Mouse (Mus musculus) thymus, adult 2 months (tissue): ENCODE measurements around the gene H2al3. TPM values are rescaled to one million over a fixed set of nuclear protein-coding genes. Genes with fewer than 3 reads are reported as not detected.

Source experiments
- DNase-seq: peaks from one replicate; pipeline ENCODE4 v3.0.0; 2021
- H3K27ac ChIP-seq: fragments of 200-500 bp; 2 replicates; pipeline ENCODE4 v1.5.1; 2012; ENCODE audit warnings: low read length, control low read depth; ENCODE audit not compliant: control insufficient read depth, insufficient read depth
- H3K27me3 ChIP-seq: fragments of 200-500 bp; 2 replicates; pipeline ENCODE4 v1.6.1; 2012; ENCODE audit warnings: mild to moderate bottlenecking, low read length, moderate library complexity, mixed read lengths; ENCODE audit not compliant: control insufficient read depth, insufficient read depth
- H3K36me3 ChIP-seq: fragments of 200-500 bp; 2 replicates; pipeline ENCODE4 v1.6.1; 2012; ENCODE audit warnings: mild to moderate bottlenecking, low read length, moderate library complexity; ENCODE audit not compliant: control insufficient read depth, insufficient read depth
- H3K4me1 ChIP-seq: fragments of 200-500 bp; replicated peaks from 2 replicates; pipeline ENCODE4 v1.6.1; 2012; ENCODE audit warnings: low read length; ENCODE audit not compliant: control insufficient read depth, insufficient read depth
- H3K4me3 ChIP-seq: fragments of 200-500 bp; 2 replicates; pipeline ENCODE4 v1.5.1; 2012; ENCODE audit warnings: mild to moderate bottlenecking, low read length, control low read depth, moderate library complexity; ENCODE audit not compliant: control insufficient read depth, insufficient read depth
- CTCF ChIP-seq: fragments of 200-500 bp; IDR thresholded peaks from 2 replicates; pipeline ENCODE4 v1.5.1; 2012; ENCODE audit warnings: mild to moderate bottlenecking, control low read depth, low read length, moderate library complexity, borderline replicate concordance; ENCODE audit not compliant: control insufficient read depth, poor library complexity, insufficient read depth; ENCODE audit errors: extremely low read depth
- POLR2A ChIP-seq: fragments of 200-500 bp; IDR thresholded peaks from 2 replicates; pipeline ENCODE4 v1.6.1; 2012; ENCODE audit warnings: mild to moderate bottlenecking, low read length, control low read depth, moderate library complexity; ENCODE audit not compliant: control insufficient read depth, poor library complexity, insufficient read depth; ENCODE audit errors: extremely low read depth
- WGBS: fragments of 180-500 bp; shearing (Covaris S2); methylation state at CpG from one replicate; pipeline ENCODE4 v1.1.7; 2018; 5-methylcytosine and 5-hydroxymethylcytosine counted together
- polyA plus RNA-seq: library from polyadenylated mRNA; depleted of rRNA; stranded (reverse); fragments of >200 nt; gene quantifications from 2 replicates; pipeline ENCODE4 v1.2.3, GENCODE M21; 2012; rRNA removed

The H2al3 gene
- polyA plus RNA-seq, result not detected in 2 replicates

- H3K27ac ChIP-seq, result no peak within 1 kb of the TSS
- no peaks in the 10 kb centered on the region for H3K27me3 ChIP-seq
These were observed at the start of gene H2al3 for GRCm38 (mm10) chrX:9849403-9849802. Gene H2al3, plus strand, starts transcription at chrX:9849703.

GRCm38 (mm10) chrX:9810101-9810500 is 39.4 kb upstream of the H2al3 start:
- no peak overlapping the region for H3K4me3 ChIP-seq
- H3K36me3 ChIP-seq, result no peaks in the 10 kb centered on the region
- TF ChIP-seq POLR2A, result no peak
- no peak for TF ChIP-seq CTCF
- H3K27ac ChIP-seq, result no peak overlapping the region
- H3K4me1 ChIP-seq, result no peaks in the 10 kb centered on the region
- WGBS, result 82% methylated on average over 1 of the region's 1 CpGs
- no peak for DNase-seq
- no peaks in the 10 kb centered on the region for H3K27me3 ChIP-seq

More at GRCm38 (mm10) chrX:9849403-9849802, at the start of gene H2al3:
- no peaks in the 10 kb centered on the region for H3K36me3 ChIP-seq
- DNase-seq, result no peak
- 88% methylated on average over 1 of the region's 1 CpGs for WGBS
- TF ChIP-seq POLR2A (no peak), CTCF (no peak)
- H3K4me3 ChIP-seq, result no peak within 1 kb of the TSS
- H3K4me1 ChIP-seq, result no peaks in the 10 kb centered on the region

GRCm38 (mm10) chrX:9812469-9812868 is 37.0 kb upstream of the H2al3 start:
- H3K36me3 ChIP-seq, result no peaks in the 10 kb centered on the region
- no peak for TF ChIP-seq CTCF
- H3K4me1 ChIP-seq, result no peaks in the 10 kb centered on the region
- no peak overlapping the region for H3K27ac ChIP-seq
- H3K27me3 ChIP-seq, result no peaks in the 10 kb centered on the region
- DNase-seq, result no peak
- H3K4me3 ChIP-seq, result no peak overlapping the region

- no peak overlapping the region for H3K27ac ChIP-seq
- TF ChIP-seq POLR2A, result no peak
- no peaks in the 10 kb centered on the region for H3K27me3 ChIP-seq
- H3K4me1 ChIP-seq, result no peaks in the 10 kb centered on the region
- WGBS, result 96% methylated on average over 2 of the region's 2 CpGs
- no peaks in the 10 kb centered on the region for H3K36me3 ChIP-seq
- no peak for DNase-seq
- H3K4me3 ChIP-seq, result no peak overlapping the region
These were observed 14.7 kb upstream of the H2al3 start for GRCm38 (mm10) chrX:9834779-9835178.

- no peak within 1 kb of the TSS for H3K4me3 ChIP-seq
- H3K36me3 ChIP-seq, result no peaks in the 10 kb centered on the region
- no peaks in the 10 kb centered on the region for H3K27me3 ChIP-seq
- TF ChIP-seq POLR2A (no peak), CTCF (no peak)
- 87% methylated on average over 3 of the region's 3 CpGs for WGBS
- H3K27ac ChIP-seq, result no peak within 1 kb of the TSS
- H3K4me1 ChIP-seq, result no peaks in the 10 kb centered on the region
- DNase-seq, result no peak
These were observed 2.9 kb upstream of the H2al3 start, which contains the start of gene Hypm for GRCm38 (mm10) chrX:9846628-9847027. Gene Hypm, plus strand, starts transcription at chrX:9846928.

- Histone ChIP-seq H3K4me1 (no peaks in the 10 kb centered on the region), H3K4me3 (no peak overlapping the region), H3K36me3 (no peaks in the 10 kb centered on the region), H3K27ac (no peak overlapping the region), H3K27me3 (no peaks in the 10 kb centered on the region)
- TF ChIP-seq POLR2A, result no peak
- no peak for TF ChIP-seq CTCF
- no peak for DNase-seq
- WGBS, result 88% methylated on average over 2 of the region's 2 CpGs
These were observed 12.4 kb downstream of the H2al3 start for GRCm38 (mm10) chrX:9861859-9862258.

- Histone ChIP-seq H3K36me3 (no peaks in the 10 kb centered on the region), H3K4me3 (no peak overlapping the region), H3K27ac (no peak overlapping the region), H3K27me3 (no peaks in the 10 kb centered on the region), H3K4me1 (no peaks in the 10 kb centered on the region)
- 75% methylated on average over 2 of the region's 2 CpGs for WGBS
- TF ChIP-seq CTCF, result no peak
- no peak for TF ChIP-seq POLR2A
- DNase-seq, result no peak
These were observed 26.0 kb downstream of the H2al3 start for GRCm38 (mm10) chrX:9875519-9875918.

GRCm38 (mm10) chrX:9885322-9885721 is 35.8 kb downstream of the H2al3 start, which contains the start of gene Sytl5:
Gene Sytl5, plus strand, starts transcription at chrX:9885622.
- Histone ChIP-seq H3K36me3 (no peaks in the 10 kb centered on the region), H3K27me3 (no peaks in the 10 kb centered on the region), H3K4me3 (no peak within 1 kb of the TSS), H3K27ac (no peak within 1 kb of the TSS), H3K4me1 (no peaks in the 10 kb centered on the region)
- TF ChIP-seq POLR2A (no peak), CTCF (no peak)
- DNase-seq, result no peak
- 72% methylated on average over 2 of the region's 2 CpGs for whole genome bisulfite sequencing

Other genes with a start within 250 kb of the H2al3 start
- gene Dynlt3, start 186.7 kb upstream of the H2al3 start, polyA plus RNA-seq, result 9.5 and 9.8 TPM in 2 replicates
- gene Hypm, start 2.8 kb upstream of the H2al3 start, polyA plus RNA-seq, result not detected in 2 replicates
- not detected in 2 replicates for gene Sytl5, start 35.9 kb downstream of the H2al3 start, polyA plus RNA-seq